Comparison of ENCODE assay signal across 20 mouse cellular contexts in the genomic region with DNA sequence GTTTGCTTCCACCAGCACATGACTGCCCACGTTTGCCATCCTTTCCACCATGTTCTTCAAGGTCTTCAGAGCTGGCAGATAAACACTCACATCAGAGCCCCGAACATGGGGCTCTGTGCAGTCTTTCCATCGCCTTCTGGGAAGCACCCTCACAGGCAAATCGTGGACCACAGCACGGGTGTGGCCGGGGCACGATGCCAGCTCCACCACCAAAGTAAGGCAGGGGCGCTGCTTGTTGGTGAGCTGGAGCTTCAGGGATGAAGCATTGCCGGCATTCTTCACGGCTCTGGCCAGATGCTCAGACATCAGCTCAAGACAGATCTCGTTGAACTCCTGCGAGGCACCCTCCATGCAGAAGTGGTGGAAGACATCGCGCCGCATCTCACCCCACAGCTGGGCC. TPM values are rescaled to one million over a fixed set of nuclear protein-coding genes. Genes with fewer than 3 reads are reported as not detected.
DNase-seq lines count a peak whose midpoint lies in the region; ATAC-seq and TF ChIP-seq lines count a peak whose summit lies in the region.
"Had no signal": no experiment of that assay in that cellular context is flagged by ENCODE, and none has a peak within 500 bp of the region (broad histone marks: within the 10 kb centered on the region; RNA-seq: fewer than 3 reads in every experiment).

No protein-coding gene starts in this region.

- no peak overlapping the region for H3K4me3 ChIP-seq in heart, embryonic 11.5 days (ENCODE audit: low read depth, low read length)
- H3K4me3 ChIP-seq in stomach, embryonic 15.5 days (replicated peaks), result no peak overlapping the region
- no peak overlapping the region for H3K4me3 ChIP-seq in stomach, postnatal 0 days (ENCODE audit: low read depth, low read length)
- H3K4me3 ChIP-seq in midbrain, embryonic 14.5 days (replicated peaks; ENCODE audit: low read depth, low read length), result no peak overlapping the region
- H3K4me3 ChIP-seq: forebrain, embryonic 12.5 days; hindbrain, embryonic 15.5 days; liver, embryonic 13.5 days; midbrain, embryonic 13.5 days had no signal

- no peak for ATAC-seq in heart, embryonic 11.5 days (replicated peaks; ENCODE audit: insufficient number of reproducible peaks, low FRiP score, low TSS enrichment)
- no peak for ATAC-seq in stomach, embryonic 15.5 days (ENCODE audit: insufficient read depth, low FRiP score, low read depth)
- ATAC-seq in stomach, postnatal 0 days (ENCODE audit: low FRiP score, low TSS enrichment), result no peak
- ATAC-seq in megakaryocyte-erythroid progenitor cell, adult 5-6 weeks (replicated peaks; ENCODE audit: low FRiP score, low TSS enrichment, poor library complexity, severe bottlenecking), result peak; percentile 93
- ATAC-seq in midbrain, embryonic 14.5 days (ENCODE audit: low FRiP score, low TSS enrichment), result no peak
- ATAC-seq: midbrain, embryonic 13.5 days; Patski had no signal

- no peaks in the 10 kb centered on the region for H3K9me3 ChIP-seq in heart, embryonic 11.5 days (replicated peaks; ENCODE audit: control insufficient read depth, low read length)
- H3K9me3 ChIP-seq in stomach, embryonic 15.5 days, result no peaks in the 10 kb centered on the region
- no peaks in the 10 kb centered on the region for H3K9me3 ChIP-seq in stomach, postnatal 0 days (ENCODE audit: control insufficient read depth, low read length)
- H3K9me3 ChIP-seq in midbrain, embryonic 14.5 days (ENCODE audit: control insufficient read depth, low read length), result no peaks in the 10 kb centered on the region
- H3K9me3 ChIP-seq: forebrain, embryonic 12.5 days; hindbrain, embryonic 15.5 days; liver, embryonic 13.5 days; midbrain, embryonic 13.5 days had no signal

- no peak overlapping the region for H3K9ac ChIP-seq in heart, embryonic 11.5 days (ENCODE audit: low read depth, low read length)
- no peak overlapping the region for H3K9ac ChIP-seq in stomach, embryonic 15.5 days
- H3K9ac ChIP-seq in stomach, postnatal 0 days (ENCODE audit: low read length), result no peak overlapping the region
- no peak overlapping the region for H3K9ac ChIP-seq in midbrain, embryonic 14.5 days (replicated peaks; ENCODE audit: low read length)
- H3K9ac ChIP-seq: forebrain, embryonic 12.5 days; hindbrain, embryonic 15.5 days; liver, embryonic 13.5 days; midbrain, embryonic 13.5 days had no signal

- peak; percentile 17 for DNase-seq in heart, postnatal 4 days
- DNase-seq in stomach, postnatal 0 days (ENCODE audit: low spot score), result no peak
- DNase-seq in urinary bladder, postnatal 14 days (ENCODE audit: low spot score), result no peak
- DNase-seq in midbrain, embryonic 14.5 days, result no peak
- DNase-seq: adrenal gland, postnatal 36 days; kidney, adult 11 months; liver, embryonic 13.5 days; right cerebral cortex, postnatal 25 days; thymus, adult 18-20 months had no signal

- TF ChIP-seq CTCF in stomach, postnatal 0 days (IDR thresholded peaks at IDR 0.05; ENCODE audit: low read depth), result no peak

- no peak for TF ChIP-seq EP300 in stomach, postnatal 0 days (optimal IDR thresholded peaks at IDR 0.05)

- H3K27me3 ChIP-seq in heart, embryonic 11.5 days (ENCODE audit: control insufficient read depth, insufficient read depth, low read length), result no peaks in the 10 kb centered on the region
- no peaks in the 10 kb centered on the region for H3K27me3 ChIP-seq in stomach, embryonic 15.5 days (replicated peaks)
- no peaks in the 10 kb centered on the region for H3K27me3 ChIP-seq in stomach, postnatal 0 days (ENCODE audit: control insufficient read depth, insufficient read depth, low read length)
- H3K27me3 ChIP-seq in midbrain, embryonic 14.5 days (ENCODE audit: control insufficient read depth, insufficient read depth, low read length), result no peaks in the 10 kb centered on the region
- H3K27me3 ChIP-seq: forebrain, embryonic 12.5 days; hindbrain, embryonic 15.5 days; liver, embryonic 13.5 days; midbrain, embryonic 13.5 days; Patski had no signal

- 87% methylated on average over 15 of the region's 15 CpGs for WGBS in heart, embryonic 11.5 days (ENCODE audit: insufficient replicate concordance)
- 87% methylated on average over 15 of the region's 15 CpGs for WGBS in stomach, embryonic 15.5 days
- 91% methylated on average over 15 of the region's 15 CpGs for WGBS in stomach, postnatal 0 days
- 97% methylated on average over 15 of the region's 15 CpGs for WGBS in midbrain, embryonic 14.5 days

- H3K4me1 ChIP-seq in heart, embryonic 11.5 days (ENCODE audit: control insufficient read depth, insufficient read depth, low read length), result peaks cover 7% of the 10 kb centered on the region; the same call in 1 of the 2 replicates
- peaks cover 3% of the 10 kb centered on the region; the same call in 1 of the 2 replicates for H3K4me1 ChIP-seq in stomach, embryonic 15.5 days
- H3K4me1 ChIP-seq in stomach, postnatal 0 days (replicated peaks; ENCODE audit: control insufficient read depth, insufficient read depth), result peaks cover 4% of the 10 kb centered on the region; the same call in 1 of the 2 replicates
- H3K4me1 ChIP-seq in midbrain, embryonic 14.5 days (ENCODE audit: control insufficient read depth, insufficient read depth, low read length), result no peaks in the 10 kb centered on the region
- H3K4me1 ChIP-seq: hindbrain, embryonic 15.5 days; midbrain, embryonic 13.5 days had no signal

- H3K4me2 ChIP-seq in heart, embryonic 11.5 days, result no peak overlapping the region
- H3K4me2 ChIP-seq in stomach, embryonic 15.5 days, result no peak overlapping the region
- no peak overlapping the region for H3K4me2 ChIP-seq in stomach, postnatal 0 days (replicated peaks; ENCODE audit: low read depth)
- no peak overlapping the region for H3K4me2 ChIP-seq in midbrain, embryonic 14.5 days (ENCODE audit: low read length)
- H3K4me2 ChIP-seq: forebrain, embryonic 12.5 days; hindbrain, embryonic 15.5 days; liver, embryonic 13.5 days; midbrain, embryonic 13.5 days had no signal

- H3K27ac ChIP-seq in heart, embryonic 11.5 days (ENCODE audit: low read depth, low read length), result no peak overlapping the region
- H3K27ac ChIP-seq in stomach, embryonic 15.5 days, result 0 out of 2 replicates have a peak overlapping the region, but pooled peaks have one; percentile 21
- no peak overlapping the region for H3K27ac ChIP-seq in stomach, postnatal 0 days (replicated peaks)
- no peak overlapping the region for H3K27ac ChIP-seq in midbrain, embryonic 14.5 days (replicated peaks; ENCODE audit: low read depth, low read length)
- H3K27ac ChIP-seq: forebrain, embryonic 12.5 days; hindbrain, embryonic 15.5 days; liver, embryonic 13.5 days; midbrain, embryonic 13.5 days had no signal

- no peaks in the 10 kb centered on the region for H3K36me3 ChIP-seq in heart, embryonic 11.5 days (ENCODE audit: control insufficient read depth, insufficient read depth, low read length)
- no peaks in the 10 kb centered on the region for H3K36me3 ChIP-seq in stomach, embryonic 15.5 days
- H3K36me3 ChIP-seq in stomach, postnatal 0 days (ENCODE audit: control insufficient read depth, insufficient read depth, low read length), result no peaks in the 10 kb centered on the region
- no peaks in the 10 kb centered on the region for H3K36me3 ChIP-seq in midbrain, embryonic 14.5 days (ENCODE audit: control insufficient read depth, insufficient read depth, low read length)
- H3K36me3 ChIP-seq: forebrain, embryonic 12.5 days; hindbrain, embryonic 15.5 days; liver, embryonic 13.5 days had no signal

RNA-seq across cellular contexts. Expression of gene Hus1b, which starts 0.4 kb away (rescaled TPM):
- under 1 TPM; 0.23 to 0.45 TPM for total RNA-seq in heart, postnatal 4 days (2021)
- polyA plus RNA-seq in heart, embryonic 11.5 days (2014; fragmentation: Nextera tagmentation; extraction: Ambion mirVana), result not detected in 2 replicates
- 0.10 TPM in 1 of 2 replicates, not detected in the other for polyA plus RNA-seq in stomach, embryonic 15.5 days (2015; fragmentation: Nextera tagmentation; extraction: Ambion mirVana)
- not detected in 2 replicates for polyA plus RNA-seq in stomach, postnatal 0 days (2015; fragmentation: Nextera tagmentation; extraction: Ambion mirVana)
- 1.1 and 2.0 TPM in 2 replicates for total RNA-seq in megakaryocyte-erythroid progenitor cell, adult 5-6 weeks (2014; fragmentation: Nextera tagmentation)
- total RNA-seq in megakaryocyte-erythroid progenitor cell, adult 5-6 weeks (2017), result 1.4 TPM in 1 of 2 replicates, not detected in the other
- polyA plus RNA-seq in midbrain, embryonic 14.5 days (2014; fragmentation: Nextera tagmentation; extraction: Ambion mirVana), result 0.24 and 0.36 TPM in 2 replicates
- polyA plus RNA-seq: embryonic facial prominence, embryonic 14.5 days; forebrain, embryonic 12.5 days; heart, postnatal 0 days; hindbrain, embryonic 15.5 days; liver, embryonic 13.5 days; midbrain, embryonic 13.5 days; Patski had no signal

RNA-seq across cellular contexts. Expression of gene Exoc2, which starts 26.8 kb away (rescaled TPM):
- 10 to 100 TPM; 22.9 to 23.0 TPM for total RNA-seq in heart, postnatal 4 days (2021)
- 25.8 and 27.0 TPM in 2 replicates for polyA plus RNA-seq in heart, embryonic 11.5 days (2014; fragmentation: Nextera tagmentation; extraction: Ambion mirVana)
- 26.6 and 29.1 TPM in 2 replicates for polyA plus RNA-seq in stomach, embryonic 15.5 days (2015; fragmentation: Nextera tagmentation; extraction: Ambion mirVana)
- 12.7 and 13.2 TPM in 2 replicates for polyA plus RNA-seq in stomach, postnatal 0 days (2015; fragmentation: Nextera tagmentation; extraction: Ambion mirVana)
- 28.3 and 40.8 TPM in 2 replicates for total RNA-seq in megakaryocyte-erythroid progenitor cell, adult 5-6 weeks (2014; fragmentation: Nextera tagmentation)
- total RNA-seq in megakaryocyte-erythroid progenitor cell, adult 5-6 weeks (2017), result 24.5 and 49.4 TPM in 2 replicates
- 56.2 and 63.1 TPM in 2 replicates for polyA plus RNA-seq in midbrain, embryonic 14.5 days (2014; fragmentation: Nextera tagmentation; extraction: Ambion mirVana)

RNA-seq across cellular contexts. Expression of gene Gm5447, which starts 26.9 kb away (rescaled TPM):
- not detected for total RNA-seq in heart, postnatal 4 days (2021)
- polyA plus RNA-seq in heart, embryonic 11.5 days (2014; fragmentation: Nextera tagmentation; extraction: Ambion mirVana), result not detected in 2 replicates
- 0.08 and 0.19 TPM in 2 replicates for polyA plus RNA-seq in stomach, embryonic 15.5 days (2015; fragmentation: Nextera tagmentation; extraction: Ambion mirVana)
- polyA plus RNA-seq in stomach, postnatal 0 days (2015; fragmentation: Nextera tagmentation; extraction: Ambion mirVana), result 0.07 TPM in 1 of 2 replicates, not detected in the other
- not detected in 2 replicates for total RNA-seq in megakaryocyte-erythroid progenitor cell, adult 5-6 weeks (2014; fragmentation: Nextera tagmentation)
- 0.30 TPM in 1 of 2 replicates, not detected in the other for total RNA-seq in megakaryocyte-erythroid progenitor cell, adult 5-6 weeks (2017)
- polyA plus RNA-seq in midbrain, embryonic 14.5 days (2014; fragmentation: Nextera tagmentation; extraction: Ambion mirVana), result not detected in 2 replicates
- total RNA-seq: adrenal gland, postnatal 36 days; granulocyte monocyte progenitor cell, adult 5-6 weeks had no signal
- polyA plus RNA-seq: cortical plate, adult 2 months; heart, postnatal 0 days; liver, embryonic 13.5 days had no signal
